Mouse (Mus musculus) heart, adult 2 months (tissue): Measurements from ENCODE around the gene St7l. TPM values are rescaled to one million over a fixed set of nuclear protein-coding genes. Genes with fewer than 3 reads are reported as not detected.

Source experiments
- DNase-seq, 2 experiments: peaks; one replicate each; pipeline ENCODE4 v3.0.0; 2021
- H3K27ac ChIP-seq: fragments of 200-600 bp; 2 replicates; pipeline ENCODE4 v1.8.1; 2022
- H3K27me3 ChIP-seq: fragments of 200-500 bp; 2 replicates; pipeline ENCODE4 v1.6.1; 2012; ENCODE audit warnings: mild to moderate bottlenecking, low read length, inconsistent platforms, mixed read lengths; ENCODE audit not compliant: control insufficient read depth, insufficient read depth
- H3K36me3 ChIP-seq: fragments of 200-500 bp; 2 replicates; pipeline ENCODE4 v1.6.1; 2012; ENCODE audit warnings: low read length, inconsistent platforms; ENCODE audit not compliant: control insufficient read depth, insufficient read depth
- H3K4me1 ChIP-seq: fragments of 200-500 bp; 2 replicates; pipeline ENCODE4 v1.6.1; 2011; ENCODE audit warnings: low read length; ENCODE audit not compliant: control insufficient read depth, insufficient read depth
- H3K4me3 ChIP-seq: fragments of 200-600 bp; 2 replicates; pipeline ENCODE4 v1.8.1; 2022
- H3K79me2 ChIP-seq: fragments of 200-500 bp; replicated peaks from 2 replicates; pipeline ENCODE4 v1.6.1; 2012; ENCODE audit warnings: mild to moderate bottlenecking, inconsistent platforms, low read length, moderate library complexity, mixed read lengths; ENCODE audit not compliant: control insufficient read depth, insufficient read depth
- H3K9ac ChIP-seq: fragments of 200-500 bp; 2 replicates; pipeline ENCODE4 v1.6.1; 2012; ENCODE audit warnings: low read depth, mild to moderate bottlenecking, control low read depth, inconsistent platforms, low read length, mixed read lengths
- CTCF ChIP-seq: fragments of 200-600 bp; IDR thresholded peaks from 2 replicates; pipeline ENCODE4 v1.8.1; 2022; ENCODE audit warnings: antibody characterized with exemption, mild to moderate bottlenecking, moderate library complexity
- EP300 ChIP-seq: fragments of 200-500 bp; IDR thresholded peaks from 2 replicates; pipeline ENCODE4 v1.6.1; 2011; ENCODE audit warnings: low read depth, low read length, control low read depth; ENCODE audit not compliant: insufficient read depth
- POLR2A ChIP-seq: fragments of 200-500 bp; IDR thresholded peaks from 2 replicates; pipeline ENCODE4 v1.6.1; 2011; ENCODE audit warnings: mild to moderate bottlenecking, low read depth, low read length, control low read depth; ENCODE audit not compliant: insufficient read depth
- WGBS: fragments of 180-500 bp; shearing (Covaris S2); methylation state at CpG from one replicate; pipeline ENCODE4 v1.1.7; 2018; 5-methylcytosine and 5-hydroxymethylcytosine counted together
- intact Hi-C: fragments of 180-260 bp; cut with DNase I; formaldehyde crosslinking; loops from one replicate; pipeline ENCODE4 v1.15.1; 2025
- polyA plus RNA-seq: library from polyadenylated mRNA; depleted of rRNA; stranded (reverse); fragments of >200 nt; gene quantifications from 2 replicates; pipeline ENCODE4 v1.2.3, GENCODE M21; 2012
- total RNA-seq, 2 experiments: library from RNA; stranded (reverse); gene quantifications; 2 replicates each; pipeline ENCODE4 v1.2.3; 2021

Gene St7l
- total and polyA plus RNA-seq, 3 experiments: 3.7 to 19.3 (median 16.7) TPM

GRCm38 (mm10) chr3:104952891-104953670 is 89.3 kb downstream of the St7l start:
- Histone ChIP-seq H3K4me3 (no peak overlapping the region), H3K27me3 (no peaks in the 10 kb centered on the region), H3K79me2 (no peaks in the 10 kb centered on the region), H3K36me3 (no peaks in the 10 kb centered on the region), H3K27ac (no peak overlapping the region), H3K9ac (no peak overlapping the region), H3K4me1 (no peaks in the 10 kb centered on the region)
- TF ChIP-seq POLR2A (no peak), EP300 (no peak), CTCF (no peak)
- no peak for DNase-seq
- intact Hi-C loops: no loop called here
- WGBS: 67% methylated on average over 23 of the region's 23 CpGs

- no peak for TF ChIP-seq POLR2A
- TF ChIP-seq EP300: no peak
- Histone ChIP-seq H3K9ac (no peak overlapping the region), H3K4me1 (no peaks in the 10 kb centered on the region), H3K27ac (no peak overlapping the region), H3K36me3 (no peaks in the 10 kb centered on the region), H3K4me3 (no peak overlapping the region), H3K27me3 (no peaks in the 10 kb centered on the region), H3K79me2 (no peaks in the 10 kb centered on the region)
- WGBS: 98% methylated on average over 3 of the region's 3 CpGs
- intact Hi-C loops: no loop called here
- no peak for DNase-seq
These were observed 90.3 kb downstream of the St7l start for GRCm38 (mm10) chr3:104954137-104954536.

DNA sequence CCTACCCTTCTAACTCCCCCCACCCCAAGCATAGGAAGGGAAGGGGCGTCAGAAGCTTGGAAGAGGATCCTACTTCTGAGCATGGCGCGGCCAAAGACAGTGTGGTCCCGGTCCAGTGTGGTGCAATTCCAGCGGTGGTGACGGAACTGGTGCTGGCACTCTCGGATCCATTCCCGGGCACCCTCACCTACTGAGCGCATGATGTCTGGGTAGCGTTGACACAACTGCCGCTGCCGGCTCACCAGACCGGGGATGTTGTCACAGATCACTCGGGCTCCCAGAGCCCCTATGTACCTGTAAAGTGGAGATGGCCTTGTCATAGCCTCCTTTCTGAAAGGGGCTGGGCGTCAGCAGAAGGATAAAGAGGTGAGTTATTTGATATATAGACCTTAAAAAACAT is 90.7 kb downstream of the St7l start:
- Histone ChIP-seq H3K79me2 (no peaks in the 10 kb centered on the region), H3K4me3 (no peak overlapping the region), H3K27ac (no peak overlapping the region), H3K4me1 (no peaks in the 10 kb centered on the region), H3K9ac (no peak overlapping the region), H3K36me3 (no peaks in the 10 kb centered on the region), H3K27me3 (no peaks in the 10 kb centered on the region)
- TF ChIP-seq CTCF (no peak), EP300 (no peak), POLR2A (no peak)
- no peak for DNase-seq
- 97% methylated on average over 15 of the region's 15 CpGs for WGBS
- intact Hi-C loops: no loop called here

GRCm38 (mm10) chr3:104956131-104956581 is 92.4 kb downstream of the St7l start:
- H3K27ac ChIP-seq: no peak overlapping the region
- DNase-seq: no peak
- H3K4me3 ChIP-seq: no peak overlapping the region
- WGBS: 77% methylated on average over 6 of the region's 6 CpGs
- TF ChIP-seq EP300 (no peak), CTCF (no peak), POLR2A (no peak)
- H3K9ac ChIP-seq: no peak overlapping the region
- no peaks in the 10 kb centered on the region for H3K79me2 ChIP-seq
- H3K27me3 ChIP-seq: peaks cover under 1% of the 10 kb centered on the region
- intact Hi-C loops: no loop called here
- no peaks in the 10 kb centered on the region for H3K36me3 ChIP-seq
- no peaks in the 10 kb centered on the region for H3K4me1 ChIP-seq

DNA sequence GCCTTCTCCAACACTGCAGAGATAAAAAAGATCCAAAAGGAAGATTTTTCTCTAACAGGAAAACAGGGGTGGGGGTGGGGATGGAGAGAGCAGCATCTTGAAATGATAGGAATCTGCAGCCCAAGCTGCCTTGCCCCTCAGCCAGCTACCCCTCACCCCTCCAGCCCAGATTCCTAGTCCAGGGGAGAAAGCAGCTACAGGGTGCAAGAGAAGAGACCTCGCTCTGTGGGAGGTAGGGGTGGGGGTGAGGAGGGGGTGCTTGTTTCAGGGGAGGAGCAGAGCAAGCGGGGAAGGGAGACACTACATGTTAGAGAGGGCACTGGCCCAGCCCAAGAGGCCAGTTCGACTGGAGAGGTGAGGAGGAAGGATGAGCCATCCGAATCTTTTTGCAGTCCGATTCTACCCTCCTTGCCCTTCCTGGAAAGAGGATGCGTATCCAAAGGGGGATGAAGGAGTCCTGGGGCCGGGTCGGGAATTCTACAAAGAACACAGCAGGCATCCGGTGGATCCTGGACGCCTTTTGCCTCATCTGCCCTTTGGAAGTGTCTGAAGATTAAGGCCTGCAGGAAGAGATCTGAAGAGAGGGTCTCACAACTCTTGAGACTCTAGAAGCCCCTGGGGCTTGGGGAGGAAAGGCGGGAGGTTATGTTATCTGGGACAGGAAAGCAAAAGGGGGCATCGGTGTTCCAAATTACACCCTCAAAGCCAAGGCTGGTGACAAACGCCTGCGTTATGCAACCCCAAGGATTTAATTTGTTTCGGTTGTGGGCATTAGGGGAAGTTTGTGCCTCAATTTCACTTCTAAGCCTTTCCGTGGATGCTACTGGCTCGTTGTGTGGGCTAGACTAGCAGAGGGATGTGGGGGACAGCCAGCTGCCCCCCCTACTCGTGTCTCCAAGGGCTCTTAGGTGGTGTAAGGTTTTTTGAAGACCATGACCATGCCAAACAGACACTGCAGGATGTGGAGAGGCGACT is 96.5 kb downstream of the St7l start:
- Histone ChIP-seq H3K27me3 (peaks cover 12% of the 10 kb centered on the region), H3K9ac (no peak overlapping the region), H3K79me2 (no peaks in the 10 kb centered on the region), H3K27ac (no peak overlapping the region), H3K4me1 (no peaks in the 10 kb centered on the region), H3K4me3 (no peak overlapping the region), H3K36me3 (no peaks in the 10 kb centered on the region)
- TF ChIP-seq CTCF (no peak), POLR2A (no peak), EP300 (no peak)
- DNase-seq: peak in 1 of 2 experiments; percentile 16
- intact Hi-C loops: no loop called here
- WGBS: 26% methylated on average over 19 of the region's 19 CpGs
